8 mouse cellular contexts compared by ENCODE assay signal in the genomic region with DNA sequence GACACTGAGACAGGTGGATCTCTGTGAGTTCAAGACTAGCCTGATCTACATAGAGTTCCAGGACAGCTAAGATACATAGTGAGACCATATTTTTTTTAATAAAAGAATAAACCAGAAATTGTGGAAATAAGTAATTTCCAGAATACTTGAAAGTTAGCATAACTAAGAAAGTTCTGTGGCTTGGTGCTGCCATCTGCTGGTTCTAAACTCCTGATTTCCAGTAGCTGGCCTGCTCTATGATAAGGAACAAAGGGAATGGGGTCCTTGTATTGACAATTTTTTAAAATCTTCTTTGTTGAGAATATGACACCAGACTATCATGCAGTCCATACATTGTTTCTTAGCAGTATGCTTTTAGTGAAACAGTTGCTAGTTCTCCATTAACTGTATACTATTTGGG. TPM values are rescaled to one million over a fixed set of nuclear protein-coding genes. Genes with fewer than 3 reads are reported as not detected.
DNase-seq lines count a peak whose midpoint lies in the region; ATAC-seq and TF ChIP-seq lines count a peak whose summit lies in the region.

No protein-coding gene starts in this region.

- peak; percentile 54 for DNase-seq in adrenal gland, postnatal 14 days
- DNase-seq in adrenal gland, adult 2 months = no peak
- DNase-seq in kidney, adult 2 months = peak; percentile 36
- DNase-seq in thymus, adult 2 months = peak; percentile 26
- no peak for DNase-seq in thymus, adult 18-20 months
- peak; percentile 42 for DNase-seq in stomach, postnatal 0 days (ENCODE audit: low spot score)
- DNase-seq in gastrocnemius, adult 18-20 months (ENCODE audit: low spot score) = no peak

- no peaks in the 10 kb centered on the region for H3K4me1 ChIP-seq in kidney, adult 2 months (ENCODE audit: control insufficient read depth, insufficient read depth, low read length)
- no peaks in the 10 kb centered on the region for H3K4me1 ChIP-seq in kidney, embryonic 16.5 days (ENCODE audit: insufficient read depth, low read length)
- H3K4me1 ChIP-seq in thymus, adult 2 months (replicated peaks; ENCODE audit: control insufficient read depth, insufficient read depth, low read length) = peaks cover 18% of the 10 kb centered on the region
- H3K4me1 ChIP-seq in stomach, postnatal 0 days (replicated peaks; ENCODE audit: control insufficient read depth, insufficient read depth) = no peaks in the 10 kb centered on the region

- ATAC-seq in kidney, embryonic 16.5 days (ENCODE audit: low FRiP score, low TSS enrichment) = no peak
- ATAC-seq in stomach, postnatal 0 days (ENCODE audit: low FRiP score, low TSS enrichment) = no peak

- 0 out of 2 replicates have a peak, but pooled peaks have one; percentile 10 for TF ChIP-seq CTCF in kidney, adult 2 months (conservative IDR thresholded peaks at IDR 0.05; ENCODE audit: insufficient read depth, insufficient read length, low read depth, low read length)
- no peak for TF ChIP-seq CTCF in thymus, adult 2 months (IDR thresholded peaks at IDR 0.05; ENCODE audit: borderline replicate concordance, control insufficient read depth, extremely low read depth, insufficient read depth, low read length, poor library complexity)
- peak; percentile 74 for TF ChIP-seq CTCF in stomach, postnatal 0 days (IDR thresholded peaks at IDR 0.05; ENCODE audit: low read depth)

- H3K27ac ChIP-seq in kidney, adult 2 months (ENCODE audit: insufficient read depth, low read depth, low read length) = no peak overlapping the region
- no peak overlapping the region for H3K27ac ChIP-seq in kidney, embryonic 16.5 days (ENCODE audit: low read length)
- H3K27ac ChIP-seq in thymus, adult 2 months (ENCODE audit: control insufficient read depth, insufficient read depth, low read length) = no peak overlapping the region
- H3K27ac ChIP-seq in stomach, postnatal 0 days (replicated peaks) = no peak overlapping the region

- no peak overlapping the region for H3K9ac ChIP-seq in kidney, embryonic 16.5 days (replicated peaks; ENCODE audit: low read length)
- no peak overlapping the region for H3K9ac ChIP-seq in stomach, postnatal 0 days (ENCODE audit: low read length)

- no peak overlapping the region for H3K4me3 ChIP-seq in kidney, adult 2 months (ENCODE audit: insufficient read depth, low read depth, low read length)
- H3K4me3 ChIP-seq in kidney, embryonic 16.5 days (ENCODE audit: low read length) = no peak overlapping the region
- no peak overlapping the region for H3K4me3 ChIP-seq in thymus, adult 2 months (ENCODE audit: control insufficient read depth, insufficient read depth, low read length)
- no peak overlapping the region for H3K4me3 ChIP-seq in stomach, postnatal 0 days (ENCODE audit: low read depth, low read length)

- no peak for TF ChIP-seq POLR2A in kidney, adult 2 months (IDR thresholded peaks at IDR 0.05; ENCODE audit: low read depth, low read length)
- no peak for TF ChIP-seq POLR2A in thymus, adult 2 months (IDR thresholded peaks at IDR 0.05; ENCODE audit: control insufficient read depth, extremely low read depth, insufficient read depth, low read length, poor library complexity)

- H3K27me3 ChIP-seq in kidney, adult 2 months (replicated peaks; ENCODE audit: control insufficient read depth, insufficient read depth, low read length) = no peaks in the 10 kb centered on the region
- no peaks in the 10 kb centered on the region for H3K27me3 ChIP-seq in kidney, embryonic 16.5 days (ENCODE audit: insufficient read depth, low read length)
- H3K27me3 ChIP-seq in thymus, adult 2 months (ENCODE audit: control insufficient read depth, insufficient read depth, low read length) = no peaks in the 10 kb centered on the region
- H3K27me3 ChIP-seq in stomach, postnatal 0 days (ENCODE audit: control insufficient read depth, insufficient read depth, low read length) = no peaks in the 10 kb centered on the region

- TF ChIP-seq EP300 in stomach, postnatal 0 days (optimal IDR thresholded peaks at IDR 0.05) = no peak

- H3K9me3 ChIP-seq in kidney, embryonic 16.5 days (ENCODE audit: low read length) = no peaks in the 10 kb centered on the region
- H3K9me3 ChIP-seq in stomach, postnatal 0 days (ENCODE audit: control insufficient read depth, low read length) = no peaks in the 10 kb centered on the region

- no peak overlapping the region for H3K4me2 ChIP-seq in kidney, embryonic 16.5 days (replicated peaks; ENCODE audit: low read depth, low read length)
- H3K4me2 ChIP-seq in stomach, postnatal 0 days (replicated peaks; ENCODE audit: low read depth) = no peak overlapping the region

- H3K36me3 ChIP-seq in kidney, adult 2 months (ENCODE audit: control insufficient read depth, insufficient read depth, low read length) = no peaks in the 10 kb centered on the region
- peaks cover 15% of the 10 kb centered on the region for H3K36me3 ChIP-seq in kidney, embryonic 16.5 days (ENCODE audit: insufficient read depth, low read length)
- H3K36me3 ChIP-seq in thymus, adult 2 months (ENCODE audit: control insufficient read depth, insufficient read depth, low read length) = no peaks in the 10 kb centered on the region
- H3K36me3 ChIP-seq in stomach, postnatal 0 days (ENCODE audit: control insufficient read depth, insufficient read depth, low read length) = no peaks in the 10 kb centered on the region

RNA-seq across cellular contexts. Expression of a gene that starts 25.9 kb away (rescaled TPM):
- 1.1 and 1.8 TPM in 2 replicates for total RNA-seq in adrenal gland, postnatal 14 days (2021)
- under 1 TPM; 0.86 to 0.97 TPM for total RNA-seq in adrenal gland, adult 2 months (2021)
- polyA plus RNA-seq in adrenal gland, adult 2 months (2012; rRNA removed) = 2.1 and 2.5 TPM in 2 replicates
- polyA plus RNA-seq in kidney, adult 2 months (2012; rRNA removed) = 0.38 and 0.42 TPM in 2 replicates
- polyA plus RNA-seq in kidney, embryonic 16.5 days (2015; fragmentation: Nextera tagmentation; extraction: Ambion mirVana) = 0.56 and 0.77 TPM in 2 replicates
- 83.5 and 85.5 TPM in 2 replicates for polyA plus RNA-seq in thymus, adult 2 months (2012; rRNA removed)
- polyA plus RNA-seq in stomach, postnatal 0 days (2015; fragmentation: Nextera tagmentation; extraction: Ambion mirVana) = 0.29 and 0.30 TPM in 2 replicates
- not detected for total RNA-seq in gastrocnemius, adult 18-20 months (2021)

RNA-seq across cellular contexts. Expression of a gene that starts 53.0 kb away (rescaled TPM):
- total RNA-seq in adrenal gland, postnatal 14 days (2021) = 41.4 and 41.9 TPM in 2 replicates
- 10 to 100 TPM; 28.5 to 43.5 TPM for total RNA-seq in adrenal gland, adult 2 months (2021)
- 55.1 and 63.5 TPM in 2 replicates for polyA plus RNA-seq in adrenal gland, adult 2 months (2012; rRNA removed)
- 70.6 and 81.3 TPM in 2 replicates for polyA plus RNA-seq in kidney, adult 2 months (2012; rRNA removed)
- polyA plus RNA-seq in kidney, embryonic 16.5 days (2015; fragmentation: Nextera tagmentation; extraction: Ambion mirVana) = 177 and 181 TPM in 2 replicates
- polyA plus RNA-seq in thymus, adult 2 months (2012; rRNA removed) = 131 and 133 TPM in 2 replicates
- 64.2 and 66.4 TPM in 2 replicates for polyA plus RNA-seq in stomach, postnatal 0 days (2015; fragmentation: Nextera tagmentation; extraction: Ambion mirVana)
- 10 to 100 TPM; 22.1 to 25.2 TPM for total RNA-seq in gastrocnemius, adult 18-20 months (2021)

Comparison
In these comparisons a context has a peak if more than half of its experiments do, and no peak if none do; other contexts are left out.
1. DNase-seq: peak in adrenal gland, postnatal 14 days (single experiment), kidney, adult 2 months (single experiment), thymus, adult 2 months (single experiment) and stomach, postnatal 0 days (single experiment); none in adrenal gland, adult 2 months (single experiment), thymus, adult 18-20 months (0 of 2) and gastrocnemius, adult 18-20 months (single experiment).
2. RNA of a gene that starts 25.9 kb away (polyA plus RNA-seq): 83.5 to 85.5 TPM in thymus, adult 2 months; 2.1 to 2.5 TPM in adrenal gland, adult 2 months, 0.56 to 0.77 TPM in kidney, embryonic 16.5 days, 0.38 to 0.42 TPM in kidney, adult 2 months and 0.29 to 0.30 TPM in stomach, postnatal 0 days; every median in the first group is over 10 times any median in the second.